Mouse (Mus musculus) heart, embryonic 16.5 days (tissue): ENCODE results near the gene Glra4. TPM values are rescaled to one million over a fixed set of nuclear protein-coding genes. Genes with fewer than 3 reads are reported as not detected.
"Not testable (repeated sequence)": the region's sequence is repeated elsewhere in the genome, so short reads cannot be mapped to it uniquely, and the experiment has no call there.

Source experiments
- ATAC-seq: fragments of 200-750 bp; cut with Nextera tagmentation; replicated peaks from 2 replicates; pipeline ENCODE4 v1.8.0; 2017; ENCODE audit warnings: moderate number of reproducible peaks; ENCODE audit not compliant: insufficient read depth, low FRiP score; ENCODE audit errors: extremely low read depth
- H3K27ac ChIP-seq: fragments of 300-500 bp; sonication (generic); 2 replicates; pipeline ENCODE4 v1.5.1; 2014; ENCODE audit warnings: mild to moderate bottlenecking, low read length, control low read depth, moderate library complexity
- H3K27me3 ChIP-seq: fragments of 300-500 bp; sonication (generic); 2 replicates; pipeline ENCODE4 v1.6.1; 2014; ENCODE audit warnings: low read length, mixed read lengths; ENCODE audit not compliant: control insufficient read depth, insufficient read depth
- H3K36me3 ChIP-seq: fragments of 300-500 bp; sonication (generic); 2 replicates; pipeline ENCODE4 v1.6.1; 2014; ENCODE audit not compliant: control insufficient read depth, insufficient read depth
- H3K4me1 ChIP-seq: fragments of 300-500 bp; sonication (generic); 2 replicates; pipeline ENCODE4 v1.6.1; 2014; ENCODE audit warnings: low read length, mixed read lengths; ENCODE audit not compliant: control insufficient read depth, insufficient read depth
- H3K4me2 ChIP-seq: fragments of 300-500 bp; sonication (generic); 2 replicates; pipeline ENCODE4 v1.6.1; 2014; ENCODE audit warnings: low read depth, mild to moderate bottlenecking, control low read depth, low read length
- H3K4me3 ChIP-seq: fragments of 300-500 bp; sonication (generic); 2 replicates; pipeline ENCODE4 v1.5.1; 2014; ENCODE audit warnings: mild to moderate bottlenecking, control low read depth, low read length
- H3K9ac ChIP-seq: fragments of 300-500 bp; sonication (generic); 2 replicates; pipeline ENCODE4 v1.6.1; 2014; ENCODE audit warnings: low read length, control low read depth
- H3K9me3 ChIP-seq: fragments of 300-500 bp; sonication (generic); replicated peaks from 2 replicates; pipeline ENCODE4 v1.6.1; 2016; ENCODE audit warnings: low read length; ENCODE audit not compliant: control insufficient read depth
- WGBS: fragments of 180-500 bp; shearing (Covaris S2); extraction: QIAGEN DNeasy Blood & Tissue Kit; methylation state at CpG from one replicate; pipeline ENCODE4 v1.1.7; 2014; 5-methylcytosine and 5-hydroxymethylcytosine counted together
- polyA plus RNA-seq: library from polyadenylated mRNA; unstranded; fragments of >200 nt; fragmentation: Nextera tagmentation; extraction: Ambion mirVana; gene quantifications from 2 replicates; pipeline ENCODE4 v1.2.1, GENCODE M21; 2015

The Glra4 gene
- polyA plus RNA-seq, 1 experiment from 2014 or later = not detected

DNA sequence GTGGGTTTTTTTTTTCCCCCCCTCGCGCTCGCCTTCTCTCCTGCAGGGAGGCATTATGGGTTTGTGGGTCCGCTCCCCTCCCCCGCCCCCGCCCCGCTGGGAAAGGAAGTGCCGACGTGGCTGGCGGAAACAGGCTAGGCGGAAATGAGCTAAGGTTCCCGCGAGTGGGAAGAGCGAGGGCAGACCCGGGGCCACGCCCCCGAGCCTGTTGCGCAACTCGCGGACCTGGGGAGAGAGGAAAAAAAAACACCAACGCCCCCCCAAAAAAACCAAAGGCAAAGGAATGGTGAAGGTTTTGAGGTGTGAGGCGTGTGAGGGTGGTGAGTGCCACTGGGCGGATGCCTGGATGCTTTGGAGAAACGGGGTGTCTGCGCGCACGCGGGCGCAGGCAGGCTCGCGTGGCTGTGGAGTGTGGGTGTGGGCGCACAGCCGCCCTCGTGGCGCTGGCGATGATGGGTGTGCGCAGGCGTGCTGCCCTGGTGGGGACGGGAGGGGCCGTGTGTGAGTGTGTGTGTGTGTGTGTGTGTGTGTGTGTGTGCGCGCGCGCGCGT lies 38.2 kb downstream of the Glra4 start:
- Histone ChIP-seq H3K36me3 (no peaks in the 10 kb centered on the region), H3K27ac (peak overlapping the region; percentile 93), H3K27me3 (no peaks in the 10 kb centered on the region), H3K4me1 (no peaks in the 10 kb centered on the region), H3K4me3 (peak overlapping the region; percentile 65), H3K9me3 (no peaks in the 10 kb centered on the region), H3K9ac (peak overlapping the region; percentile 78), H3K4me2 (peak overlapping the region; percentile 69)
- ATAC-seq = peak; percentile 74
- WGBS = 27% methylated on average over 42 of the region's 46 CpGs

DNA sequence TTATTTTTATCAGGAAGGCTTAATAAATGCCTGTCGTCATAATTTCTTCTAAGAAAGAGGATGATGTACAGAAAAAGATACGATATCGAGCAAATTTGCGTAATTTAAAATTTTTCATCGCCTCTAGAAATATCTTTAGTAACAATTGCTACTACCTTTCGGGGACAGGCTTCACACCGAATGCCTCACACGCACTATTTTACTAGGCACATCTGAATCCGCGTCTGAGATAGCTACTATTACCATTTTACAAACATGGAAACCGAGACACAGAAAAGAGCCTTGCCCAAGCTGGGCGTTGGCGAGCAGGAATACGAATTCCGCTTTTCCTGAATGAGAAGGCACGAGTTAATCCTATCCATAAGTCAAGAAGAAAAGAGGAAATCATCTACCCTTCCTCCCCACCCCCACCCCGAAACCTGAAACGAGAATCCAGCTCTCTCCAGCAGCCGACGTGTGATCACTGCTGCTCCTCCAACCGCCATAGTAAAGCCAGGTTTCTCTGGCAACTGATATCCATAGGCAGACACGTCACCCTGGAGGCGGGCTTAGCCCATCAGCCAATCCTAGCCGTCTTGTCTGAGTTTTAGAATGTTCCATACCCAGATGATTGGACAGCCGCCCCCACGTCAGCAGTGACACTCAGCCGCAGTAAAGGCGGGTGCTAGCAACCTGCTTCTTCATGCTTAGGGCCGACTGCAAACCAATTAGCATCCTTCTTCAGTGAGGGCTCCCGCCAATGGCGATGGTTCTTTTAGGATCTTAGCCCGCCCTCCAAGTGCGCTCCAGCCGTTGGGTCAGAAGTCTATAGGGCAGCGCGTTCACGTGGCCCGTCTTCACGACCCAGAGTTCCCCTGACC lies 38.9 kb downstream of the Glra4 start:
- ATAC-seq = peak; percentile 93
- no peaks in the 10 kb centered on the region for H3K27me3 ChIP-seq
- 18% methylated on average over 39 of the region's 39 CpGs for WGBS
- peak overlapping the region; percentile 69 for H3K4me3 ChIP-seq
- no peaks in the 10 kb centered on the region for H3K9me3 ChIP-seq
- H3K9ac ChIP-seq = peak overlapping the region; percentile 71
- H3K4me2 ChIP-seq = peak overlapping the region; percentile 57
- no peaks in the 10 kb centered on the region for H3K36me3 ChIP-seq
- no peaks in the 10 kb centered on the region for H3K4me1 ChIP-seq
- peak overlapping the region; percentile 93 for H3K27ac ChIP-seq

DNA sequence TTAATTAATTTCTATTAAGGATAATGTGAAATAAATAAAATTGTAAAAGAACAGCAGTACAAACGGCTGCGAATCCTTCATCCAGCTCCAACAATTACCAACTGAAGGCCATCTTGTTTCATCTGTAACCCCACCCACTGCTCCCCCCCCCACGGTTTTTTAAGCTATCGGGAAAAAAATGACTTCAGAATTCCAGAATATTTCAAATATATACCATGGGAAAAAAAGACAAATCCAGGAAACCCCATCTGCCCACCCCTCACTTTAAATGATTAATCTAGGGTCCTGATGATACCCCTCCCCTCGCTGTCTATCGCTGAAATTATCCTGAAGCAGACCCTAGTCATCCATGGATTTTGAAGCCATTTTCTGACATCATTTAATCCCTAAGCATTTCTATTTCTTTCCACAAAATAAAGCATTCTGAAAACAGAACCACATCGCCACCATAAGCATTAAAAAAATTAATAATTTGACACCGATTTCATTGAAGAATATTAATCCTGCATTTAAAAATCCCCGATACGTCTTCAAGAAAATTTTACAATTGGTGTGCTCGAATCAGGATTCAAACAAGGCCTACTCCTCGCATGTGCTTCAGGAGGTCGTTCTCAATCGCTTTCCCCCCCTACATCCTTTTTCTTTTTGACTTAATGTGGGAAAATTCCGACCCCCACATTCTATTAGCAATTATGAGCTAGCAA lies 39.7 kb downstream of the Glra4 start:
- no peaks in the 10 kb centered on the region for H3K36me3 ChIP-seq
- peak overlapping the region; percentile 84 for H3K27ac ChIP-seq
- H3K4me1 ChIP-seq = no peaks in the 10 kb centered on the region
- H3K4me3 ChIP-seq = peak overlapping the region; percentile 69
- H3K4me2 ChIP-seq = peak overlapping the region; percentile 57
- no peaks in the 10 kb centered on the region for H3K27me3 ChIP-seq
- no peaks in the 10 kb centered on the region for H3K9me3 ChIP-seq
- 16% methylated on average over 15 of the region's 15 CpGs for WGBS
- peak overlapping the region; percentile 71 for H3K9ac ChIP-seq
- no peak for ATAC-seq

DNA sequence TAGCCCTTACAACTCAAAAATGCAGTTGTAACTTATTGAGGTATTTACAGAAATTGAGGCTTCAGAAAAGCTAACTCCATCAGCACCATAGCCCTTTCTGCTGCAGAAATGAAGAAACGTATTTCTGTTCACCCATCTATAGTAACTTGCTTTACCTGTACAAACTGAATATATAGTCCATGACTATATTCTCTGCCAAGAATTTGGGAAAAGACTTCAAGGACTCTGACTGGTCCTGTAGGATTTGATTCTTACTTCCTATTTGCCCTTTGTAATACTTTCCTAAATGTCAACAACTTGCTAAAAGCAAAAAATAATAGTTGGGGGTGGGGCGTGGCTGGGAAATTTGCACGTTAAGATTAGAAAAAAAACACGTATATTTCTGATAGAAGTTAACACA lies 47.9 kb downstream of the Glra4 start:
- 79% methylated on average over 4 of the region's 4 CpGs for WGBS
- no peak overlapping the region for H3K9ac ChIP-seq

DNA sequence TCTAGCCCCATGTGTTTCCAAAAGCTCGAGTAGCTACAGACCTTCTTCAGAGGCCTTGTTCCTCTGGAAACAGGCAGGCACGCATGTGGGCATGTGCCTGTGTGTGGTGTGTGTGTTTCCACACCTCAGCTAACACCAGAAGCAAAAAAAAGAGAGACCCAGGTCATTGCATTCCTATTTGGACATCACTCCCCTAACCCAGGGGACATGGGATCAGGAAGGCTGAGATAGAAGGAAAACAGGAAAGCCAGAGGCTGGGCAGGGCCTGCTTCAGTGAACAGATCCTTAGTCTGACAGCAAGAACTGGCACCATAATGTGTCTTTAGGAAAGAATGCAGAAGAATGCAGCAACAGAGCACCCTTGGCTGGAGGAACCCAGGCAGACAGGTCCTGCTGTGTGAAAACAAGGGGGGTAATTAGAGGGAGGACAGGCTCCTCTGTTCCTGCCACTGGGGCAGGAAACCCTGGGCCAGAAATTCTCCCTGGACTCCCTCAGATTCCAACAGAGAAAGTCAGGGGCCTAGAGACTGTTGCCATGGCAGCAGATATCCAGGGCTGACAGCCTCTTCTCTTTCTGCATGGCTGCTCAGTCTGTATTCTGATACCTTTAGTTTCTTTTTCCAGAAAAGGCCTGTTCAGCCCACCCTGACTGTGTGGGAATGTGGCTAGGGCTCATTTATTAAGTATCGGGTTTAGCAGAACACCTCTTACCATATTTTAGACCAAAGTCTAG lies 65.0 kb downstream of the Glra4 start:
- not testable (repeated sequence) for H3K4me1 ChIP-seq, H3K4me3 ChIP-seq, H3K36me3 ChIP-seq, ATAC-seq, H3K27me3 ChIP-seq, H3K9me3 ChIP-seq, H3K27ac ChIP-seq, H3K4me2 ChIP-seq, H3K9ac ChIP-seq
- WGBS = 63% methylated on average over 2 of the region's 3 CpGs

More for the DNA sequence above, 47.9 kb downstream of the Glra4 start:
- Histone ChIP-seq H3K27ac (no peak overlapping the region), H3K4me3 (no peak overlapping the region), H3K36me3 (peaks cover 5% of the 10 kb centered on the region), H3K27me3 (no peaks in the 10 kb centered on the region), H3K4me2 (no peak overlapping the region), H3K4me1 (no peaks in the 10 kb centered on the region), H3K9me3 (no peaks in the 10 kb centered on the region)
- ATAC-seq = no peak

DNA sequence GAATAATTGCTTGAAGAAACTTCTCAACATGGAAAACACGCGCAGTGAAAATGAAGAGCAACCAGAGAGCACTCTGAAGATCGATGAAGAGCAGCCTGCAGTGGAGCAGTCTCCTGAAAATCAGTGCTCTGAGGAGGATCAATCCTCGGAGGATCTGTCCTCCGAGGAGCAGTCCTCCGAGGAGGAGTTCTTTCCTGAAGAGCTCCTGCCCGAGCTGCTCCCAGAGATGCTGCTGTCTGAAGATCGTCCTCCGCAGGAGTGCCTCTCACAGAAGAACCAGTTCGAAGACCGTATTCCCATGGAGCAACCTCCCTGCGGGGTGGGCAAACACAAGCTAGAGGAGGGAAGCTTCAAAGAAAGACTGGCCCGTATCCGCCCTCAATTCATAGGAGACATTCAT lies 71.2 kb downstream of the Glra4 start:
- no peaks in the 10 kb centered on the region for H3K27me3 ChIP-seq
- 22% methylated on average over 14 of the region's 14 CpGs for WGBS
- peak overlapping the region; percentile 63 for H3K4me3 ChIP-seq
- no peak for ATAC-seq
- H3K36me3 ChIP-seq = no peaks in the 10 kb centered on the region
- peak overlapping the region; percentile 80 for H3K27ac ChIP-seq
- H3K9me3 ChIP-seq = no peaks in the 10 kb centered on the region
- H3K4me2 ChIP-seq = peak overlapping the region; percentile 69
- H3K9ac ChIP-seq = peak overlapping the region; percentile 78
- no peaks in the 10 kb centered on the region for H3K4me1 ChIP-seq

DNA sequence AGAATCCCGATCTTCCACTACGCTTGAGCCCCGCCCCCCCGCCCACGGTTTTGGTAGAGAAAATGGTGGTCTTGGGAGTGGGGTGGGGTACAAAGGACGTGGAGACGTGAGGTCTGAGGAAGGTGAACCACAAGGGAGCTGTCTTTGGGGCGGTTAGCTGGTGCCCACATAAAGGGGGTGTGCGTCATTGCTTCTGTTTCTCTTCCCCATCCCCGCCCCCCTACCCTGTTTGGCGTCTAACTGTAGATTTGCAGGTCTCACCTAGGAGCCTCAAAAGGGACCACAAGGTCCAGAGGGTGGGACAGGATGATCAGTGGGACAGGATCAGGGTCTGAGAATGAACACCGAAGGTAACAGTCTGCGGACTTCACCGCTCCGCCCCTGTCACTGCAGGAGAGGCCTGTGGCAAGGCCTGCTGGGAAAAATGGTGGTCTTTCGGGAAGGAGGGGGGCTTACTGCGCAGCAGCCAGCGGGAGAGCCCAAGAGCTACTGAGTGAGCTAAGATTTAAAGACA lies 71.7 kb downstream of the Glra4 start:
- Histone ChIP-seq H3K27ac (peak overlapping the region; percentile 80), H3K27me3 (no peaks in the 10 kb centered on the region), H3K4me2 (peak overlapping the region; percentile 69), H3K9me3 (no peaks in the 10 kb centered on the region), H3K4me3 (peak overlapping the region; percentile 63), H3K9ac (peak overlapping the region; percentile 78), H3K36me3 (no peaks in the 10 kb centered on the region), H3K4me1 (no peaks in the 10 kb centered on the region)
- ATAC-seq = peak; percentile 87
- 17% methylated on average over 17 of the region's 18 CpGs for WGBS
